Mouse (Mus musculus): ENCODE data around the gene Slc35d3. TPM values are rescaled to one million over a fixed set of nuclear protein-coding genes. Genes with fewer than 3 reads are reported as not detected.

The Slc35d3 gene
- total and polyA plus RNA-seq, 2 experiments from 2014 or later = 2.9 to 4.5 TPM

DNA sequence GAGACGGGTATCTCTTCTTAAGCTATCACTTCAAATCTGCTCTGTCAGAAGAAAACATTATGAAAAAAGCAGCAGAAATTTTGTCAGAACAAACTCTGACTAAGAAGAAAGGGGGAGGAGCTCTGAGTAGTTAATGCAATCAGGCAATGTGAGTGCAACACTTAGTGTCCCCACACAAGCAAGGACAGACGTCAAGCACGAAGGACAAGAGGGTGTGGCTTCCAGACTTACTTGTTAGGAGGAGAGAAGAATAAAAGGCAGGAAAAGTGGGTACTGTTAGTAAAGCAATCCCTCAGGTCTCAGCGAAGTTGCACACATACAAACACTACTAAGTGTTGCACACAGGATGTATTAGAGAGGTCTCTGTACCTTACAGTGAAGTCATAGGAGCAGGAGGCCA is 33.1 kb upstream of the Slc35d3 start:
- Histone ChIP-seq H3K27me3 (ENCODE audit: insufficient read depth, low read length) (no peaks in the 10 kb centered on the region), H3K9ac (replicated peaks; ENCODE audit: low read length) (no peak overlapping the region), H3K27ac (no peak overlapping the region), H3K4me1 (ENCODE audit: insufficient read depth, low read length) (no peaks in the 10 kb centered on the region), H3K4me2 (ENCODE audit: low read depth, low read length) (no peak overlapping the region), H3K4me3 (ENCODE audit: low read length) (no peak overlapping the region), H3K9me3 (ENCODE audit: low read length) (no peaks in the 10 kb centered on the region), H3K36me3 (ENCODE audit: insufficient read depth, low read length) (no peaks in the 10 kb centered on the region)
- 78% methylated on average over 4 of the region's 4 CpGs for WGBS
- no peak for TF ChIP-seq CTCF (IDR thresholded peaks at IDR 0.05; ENCODE audit: low read depth)
- ATAC-seq (no peak), DNase-seq (ENCODE audit: low spot score) (no peak)

DNA sequence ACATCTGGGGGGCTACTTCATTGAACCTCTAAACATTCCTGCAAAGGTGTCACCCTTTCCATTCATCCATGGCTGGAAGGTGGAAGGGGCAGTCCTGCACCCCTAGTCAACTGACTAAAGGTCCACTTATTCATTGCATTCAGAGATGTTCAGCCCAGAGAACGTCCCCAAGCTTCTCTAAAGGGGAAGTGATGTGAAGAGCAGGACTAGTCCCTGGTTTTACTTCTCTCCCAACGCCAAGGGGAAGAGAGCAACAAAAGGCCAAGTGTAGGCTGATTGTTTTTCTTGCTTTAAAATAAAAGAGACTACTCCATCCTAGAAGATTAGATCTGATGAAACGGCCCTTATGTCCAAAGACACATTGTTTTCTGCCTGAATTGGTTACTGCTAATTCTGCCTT is 29.2 kb upstream of the Slc35d3 start:
- DNase-seq (ENCODE audit: low spot score) (no peak), ATAC-seq (no peak)
- Histone ChIP-seq H3K27me3 (ENCODE audit: insufficient read depth, low read length) (no peaks in the 10 kb centered on the region), H3K36me3 (ENCODE audit: insufficient read depth, low read length) (no peaks in the 10 kb centered on the region), H3K4me2 (ENCODE audit: low read depth, low read length) (no peak overlapping the region), H3K9me3 (ENCODE audit: low read length) (no peaks in the 10 kb centered on the region), H3K4me1 (ENCODE audit: insufficient read depth, low read length) (no peaks in the 10 kb centered on the region), H3K4me3 (ENCODE audit: low read length) (no peak overlapping the region), H3K9ac (replicated peaks; ENCODE audit: low read length) (no peak overlapping the region), H3K27ac (no peak overlapping the region)
- no peak for TF ChIP-seq CTCF (IDR thresholded peaks at IDR 0.05; ENCODE audit: low read depth)
- 80% methylated on average over 3 of the region's 3 CpGs for WGBS

DNA sequence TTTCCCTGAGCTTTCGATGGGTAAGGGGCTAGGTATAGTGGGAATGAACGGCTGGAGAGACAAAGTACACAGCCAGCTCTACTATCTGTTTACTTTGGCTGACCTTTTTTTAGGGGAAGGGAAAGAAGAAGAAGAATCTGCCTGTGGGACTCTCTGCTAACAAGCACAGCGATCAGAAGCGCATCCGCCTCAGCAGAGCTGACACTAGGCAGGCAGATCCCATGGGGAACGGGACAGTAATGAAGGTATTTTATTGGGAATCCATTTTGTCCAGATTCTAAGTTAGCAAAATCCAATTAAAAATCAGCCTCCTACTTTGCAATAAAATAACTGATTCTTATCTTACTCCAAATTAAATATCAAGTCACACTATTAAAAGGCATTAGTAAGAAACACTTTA is 27.9 kb upstream of the Slc35d3 start:
- H3K9ac ChIP-seq (replicated peaks; ENCODE audit: low read length) = no peak overlapping the region
- H3K4me2 ChIP-seq (ENCODE audit: low read depth, low read length) = no peak overlapping the region
- DNase-seq (ENCODE audit: low spot score) (peak; percentile 33), ATAC-seq (no peak)
- no peaks in the 10 kb centered on the region for H3K9me3 ChIP-seq (ENCODE audit: low read length)
- no peak overlapping the region for H3K4me3 ChIP-seq (ENCODE audit: low read length)
- H3K27me3 ChIP-seq (ENCODE audit: insufficient read depth, low read length) = no peaks in the 10 kb centered on the region
- no peaks in the 10 kb centered on the region for H3K36me3 ChIP-seq (ENCODE audit: insufficient read depth, low read length)
- H3K4me1 ChIP-seq (ENCODE audit: insufficient read depth, low read length) = no peaks in the 10 kb centered on the region
- TF ChIP-seq CTCF (IDR thresholded peaks at IDR 0.05; ENCODE audit: low read depth) = no peak
- WGBS = 70% methylated on average over 6 of the region's 6 CpGs
- no peak overlapping the region for H3K27ac ChIP-seq

DNA sequence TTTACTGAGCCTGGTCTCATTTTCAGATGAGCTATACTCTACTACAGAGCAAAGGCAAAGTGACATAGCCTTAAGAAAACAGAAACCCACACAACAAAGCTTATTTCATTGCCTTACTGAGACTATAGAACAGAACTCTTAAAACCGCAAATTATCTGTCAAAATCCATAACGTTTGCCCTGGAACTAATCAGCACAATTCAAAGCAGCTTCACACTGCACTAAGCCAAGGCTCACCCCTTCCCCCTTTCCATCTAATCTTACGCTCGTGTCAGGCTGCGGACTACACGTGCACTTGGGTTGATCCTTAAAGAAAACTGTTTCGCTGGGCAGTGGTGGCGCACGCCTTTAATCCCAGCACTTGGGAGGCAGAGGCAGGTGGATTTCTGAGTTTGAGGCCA is 26.4 kb upstream of the Slc35d3 start:
- DNase-seq (ENCODE audit: low spot score) (no peak), ATAC-seq (no peak)
- Histone ChIP-seq H3K27ac (no peak overlapping the region), H3K36me3 (ENCODE audit: insufficient read depth, low read length) (no peaks in the 10 kb centered on the region), H3K4me2 (ENCODE audit: low read depth, low read length) (no peak overlapping the region), H3K9ac (replicated peaks; ENCODE audit: low read length) (no peak overlapping the region), H3K4me1 (ENCODE audit: insufficient read depth, low read length) (no peaks in the 10 kb centered on the region), H3K4me3 (ENCODE audit: low read length) (no peak overlapping the region), H3K9me3 (ENCODE audit: low read length) (no peaks in the 10 kb centered on the region), H3K27me3 (ENCODE audit: insufficient read depth, low read length) (no peaks in the 10 kb centered on the region)
- whole genome bisulfite sequencing = 83% methylated on average over 9 of the region's 9 CpGs
- no peak for TF ChIP-seq CTCF (IDR thresholded peaks at IDR 0.05; ENCODE audit: low read depth)

DNA sequence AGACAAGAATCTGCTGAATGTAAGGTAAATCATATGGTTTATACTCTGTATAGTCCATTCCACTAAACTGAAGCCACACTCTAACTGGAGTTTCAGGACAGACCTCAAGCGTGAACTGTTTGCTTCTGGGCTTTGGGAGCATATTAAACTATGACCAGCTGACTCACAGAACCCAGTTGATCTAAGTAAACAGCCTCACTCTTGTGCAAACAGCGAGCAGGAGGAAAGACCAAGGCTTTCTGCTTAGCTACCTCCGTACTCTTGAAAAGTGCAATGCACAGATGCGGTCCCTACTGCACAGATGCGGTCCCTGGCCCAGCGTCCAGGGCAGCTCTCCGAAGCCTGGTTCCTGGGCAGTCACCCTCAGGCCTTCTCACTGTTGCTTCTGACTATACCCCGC is 26.0 kb upstream of the Slc35d3 start:
- H3K4me2 ChIP-seq (ENCODE audit: low read depth, low read length) = no peak overlapping the region
- no peaks in the 10 kb centered on the region for H3K9me3 ChIP-seq (ENCODE audit: low read length)
- TF ChIP-seq CTCF (IDR thresholded peaks at IDR 0.05; ENCODE audit: low read depth) = no peak
- H3K4me1 ChIP-seq (ENCODE audit: insufficient read depth, low read length) = no peaks in the 10 kb centered on the region
- no peak overlapping the region for H3K27ac ChIP-seq
- H3K4me3 ChIP-seq (ENCODE audit: low read length) = no peak overlapping the region
- no peaks in the 10 kb centered on the region for H3K27me3 ChIP-seq (ENCODE audit: insufficient read depth, low read length)
- no peak for ATAC-seq
- H3K36me3 ChIP-seq (ENCODE audit: insufficient read depth, low read length) = no peaks in the 10 kb centered on the region
- no peak for DNase-seq (ENCODE audit: low spot score)
- WGBS = 85% methylated on average over 8 of the region's 8 CpGs
- no peak overlapping the region for H3K9ac ChIP-seq (replicated peaks; ENCODE audit: low read length)

DNA sequence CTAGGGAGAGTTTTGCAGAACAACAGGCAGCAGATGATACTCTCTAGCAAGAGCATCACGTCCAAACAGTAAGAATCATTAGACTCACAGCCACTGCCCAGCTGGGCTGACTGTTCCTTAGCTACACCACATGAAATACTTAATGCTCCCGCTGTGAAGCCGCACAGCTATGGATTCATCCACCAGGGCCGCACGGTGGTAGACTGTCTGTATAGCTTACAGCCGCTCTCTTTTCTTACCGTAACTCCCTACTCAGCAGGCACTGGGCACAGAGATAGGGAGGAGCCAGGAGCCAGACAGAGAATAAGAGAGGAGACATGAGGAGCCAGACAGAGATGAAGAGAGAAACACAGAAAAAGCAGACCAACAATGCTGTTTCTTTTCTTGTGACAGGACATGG is 25.4 kb upstream of the Slc35d3 start:
- Histone ChIP-seq H3K9ac (replicated peaks; ENCODE audit: low read length) (no peak overlapping the region), H3K4me1 (ENCODE audit: insufficient read depth, low read length) (no peaks in the 10 kb centered on the region), H3K9me3 (ENCODE audit: low read length) (no peaks in the 10 kb centered on the region), H3K27me3 (ENCODE audit: insufficient read depth, low read length) (no peaks in the 10 kb centered on the region), H3K27ac (no peak overlapping the region), H3K4me3 (ENCODE audit: low read length) (no peak overlapping the region), H3K36me3 (ENCODE audit: insufficient read depth, low read length) (no peaks in the 10 kb centered on the region), H3K4me2 (ENCODE audit: low read depth, low read length) (no peak overlapping the region)
- ATAC-seq (peak; percentile 61; the same call in 1 of the 2 replicates), DNase-seq (ENCODE audit: low spot score) (peak; percentile 16)
- 30% methylated on average over 7 of the region's 7 CpGs for WGBS
- TF ChIP-seq CTCF (IDR thresholded peaks at IDR 0.05; ENCODE audit: low read depth) = 0 out of 2 replicates have a peak, but pooled peaks have one; percentile 8

DNA sequence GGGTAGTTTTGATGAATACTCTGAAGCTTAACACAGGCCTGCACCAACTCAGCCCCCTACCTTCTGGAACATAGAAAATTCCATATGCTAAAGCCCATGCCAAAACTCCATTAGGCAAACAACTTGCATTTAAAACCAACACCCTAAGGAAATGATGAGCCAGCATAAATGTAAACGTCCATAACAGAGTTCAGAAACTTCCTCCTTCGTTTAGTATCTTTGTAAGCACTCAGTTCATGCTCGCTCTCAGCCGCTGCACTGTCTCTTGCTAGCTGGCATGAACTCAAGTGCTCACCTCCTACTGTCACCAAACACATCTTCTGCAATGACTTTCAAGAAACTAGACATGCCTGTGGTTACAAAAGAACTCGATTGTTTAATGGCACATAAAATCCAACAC is 24.1 kb upstream of the Slc35d3 start:
- no peaks in the 10 kb centered on the region for H3K4me1 ChIP-seq (ENCODE audit: insufficient read depth, low read length)
- no peak overlapping the region for H3K4me2 ChIP-seq (ENCODE audit: low read depth, low read length)
- H3K27me3 ChIP-seq (ENCODE audit: insufficient read depth, low read length) = no peaks in the 10 kb centered on the region
- H3K36me3 ChIP-seq (ENCODE audit: insufficient read depth, low read length) = no peaks in the 10 kb centered on the region
- no peaks in the 10 kb centered on the region for H3K9me3 ChIP-seq (ENCODE audit: low read length)
- no peak overlapping the region for H3K4me3 ChIP-seq (ENCODE audit: low read length)
- TF ChIP-seq CTCF (IDR thresholded peaks at IDR 0.05; ENCODE audit: low read depth) = no peak
- no peak overlapping the region for H3K27ac ChIP-seq
- DNase-seq (ENCODE audit: low spot score) (no peak), ATAC-seq (no peak)
- 84% methylated on average over 5 of the region's 5 CpGs for WGBS
- no peak overlapping the region for H3K9ac ChIP-seq (replicated peaks; ENCODE audit: low read length)

Data from hindbrain, postnatal 0 days (tissue).